Mouse (Mus musculus) midbrain, embryonic 11.5 days (tissue): ENCODE results near the gene Abca15. TPM values are rescaled to one million over a fixed set of nuclear protein-coding genes. Genes with fewer than 3 reads are reported as not detected.

Source experiments
- ATAC-seq: fragments of 200-750 bp; cut with Nextera tagmentation; 2 replicates; pipeline ENCODE4 v1.8.0; 2017; ENCODE audit warnings: moderate TSS enrichment, moderate library complexity; ENCODE audit not compliant: low FRiP score
- DNase-seq: peaks from one replicate; pipeline ENCODE4 v3.0.0; 2015; ENCODE audit warnings: low spot score; ENCODE audit errors: missing footprints
- H3K27ac ChIP-seq: fragments of 300-500 bp; sonication (generic); 2 replicates; pipeline ENCODE4 v1.5.1; 2014; ENCODE audit warnings: low read depth, low read length
- H3K27me3 ChIP-seq: fragments of 300-500 bp; sonication (generic); 2 replicates; pipeline ENCODE4 v1.6.1; 2014; ENCODE audit warnings: mild to moderate bottlenecking, low read length, moderate library complexity, mixed read lengths; ENCODE audit not compliant: control insufficient read depth, insufficient read depth
- H3K36me3 ChIP-seq: fragments of 300-500 bp; sonication (generic); 2 replicates; pipeline ENCODE4 v1.6.1; 2014; ENCODE audit warnings: mild to moderate bottlenecking, low read length, moderate library complexity, mixed read lengths; ENCODE audit not compliant: control insufficient read depth, insufficient read depth
- H3K4me1 ChIP-seq: fragments of 300-500 bp; sonication (generic); 2 replicates; pipeline ENCODE4 v1.6.1; 2014; ENCODE audit warnings: low read length; ENCODE audit not compliant: control insufficient read depth, insufficient read depth
- H3K4me2 ChIP-seq: fragments of 300-500 bp; sonication (generic); 2 replicates; pipeline ENCODE4 v1.6.1; 2014; ENCODE audit warnings: mild to moderate bottlenecking, moderate library complexity
- H3K4me3 ChIP-seq: fragments of 300-500 bp; sonication (generic); 2 replicates; pipeline ENCODE4 v1.5.1; 2014; ENCODE audit warnings: low read depth, low read length
- H3K9ac ChIP-seq: fragments of 300-500 bp; sonication (generic); 2 replicates; pipeline ENCODE4 v1.6.1; 2014; ENCODE audit warnings: low read length
- H3K9me3 ChIP-seq: fragments of 300-500 bp; sonication (generic); 2 replicates; pipeline ENCODE4 v1.6.1; 2016; ENCODE audit warnings: low read length; ENCODE audit not compliant: control insufficient read depth
- WGBS: fragments of 180-500 bp; shearing (Covaris S2); extraction: QIAGEN DNeasy Blood & Tissue Kit; methylation state at CpG from one replicate; pipeline ENCODE4 v1.1.7; 2014; 5-methylcytosine and 5-hydroxymethylcytosine counted together
- polyA plus RNA-seq: library from polyadenylated mRNA; unstranded; fragments of >200 nt; fragmentation: Nextera tagmentation; extraction: Ambion mirVana; gene quantifications from 2 replicates; pipeline ENCODE4 v1.2.1, GENCODE M21; 2014

Gene Abca15
- polyA plus RNA-seq, 1 experiment from 2014 or later = not detected

DNA sequence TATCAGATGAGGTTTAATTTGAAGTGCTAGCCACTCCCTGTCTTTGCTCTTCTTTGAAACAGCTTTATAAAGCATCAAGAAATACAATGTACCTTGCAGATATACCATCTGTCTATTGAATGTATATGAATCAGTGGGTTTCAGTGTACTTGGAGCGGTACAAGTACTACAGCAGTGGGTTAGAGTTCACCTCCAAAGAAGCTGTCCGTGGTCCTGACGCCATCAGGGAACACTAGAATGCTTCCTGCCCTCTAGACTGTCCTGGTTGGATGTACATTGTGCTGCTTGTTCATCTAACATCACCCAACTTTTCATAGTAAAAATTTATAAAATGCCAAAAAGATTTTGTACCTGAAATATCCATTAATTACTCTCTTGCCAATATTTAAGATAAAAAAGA is 98.2 kb downstream of the Abca15 start:
- no peak overlapping the region for H3K4me2 ChIP-seq
- H3K27ac ChIP-seq = no peak overlapping the region
- DNase-seq (no peak), ATAC-seq (no peak)
- no peak overlapping the region for H3K4me3 ChIP-seq
- H3K9me3 ChIP-seq = no peaks in the 10 kb centered on the region
- no peaks in the 10 kb centered on the region for H3K4me1 ChIP-seq
- H3K27me3 ChIP-seq = no peaks in the 10 kb centered on the region
- 29% methylated on average over 3 of the region's 3 CpGs for WGBS
- H3K36me3 ChIP-seq = no peaks in the 10 kb centered on the region
- no peak overlapping the region for H3K9ac ChIP-seq

DNA sequence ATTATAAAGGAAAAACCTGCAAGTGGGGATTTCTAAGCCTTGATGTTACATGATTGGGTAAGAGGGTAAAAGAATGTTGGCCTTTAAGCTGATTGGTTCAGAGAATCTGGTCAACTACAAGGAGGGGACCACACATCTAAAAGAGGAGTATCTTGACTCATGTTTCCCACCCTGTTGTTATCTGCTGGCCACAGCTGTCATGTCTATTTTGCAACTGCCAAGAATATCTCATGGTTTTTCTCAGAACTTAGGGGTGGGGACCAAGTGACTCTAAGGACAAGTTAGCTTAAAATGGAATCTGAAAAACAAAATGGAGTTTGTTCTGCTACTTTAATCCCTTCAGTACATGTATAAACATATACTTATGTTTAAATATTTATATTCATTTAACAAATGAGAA is 103.0 kb downstream of the Abca15 start:
- H3K4me2 ChIP-seq = no peak overlapping the region
- no peak overlapping the region for H3K4me3 ChIP-seq
- H3K9ac ChIP-seq = no peak overlapping the region
- no peaks in the 10 kb centered on the region for H3K36me3 ChIP-seq
- no peaks in the 10 kb centered on the region for H3K9me3 ChIP-seq
- H3K4me1 ChIP-seq = no peaks in the 10 kb centered on the region
- H3K27me3 ChIP-seq = no peaks in the 10 kb centered on the region
- DNase-seq = no peak
- ATAC-seq = no peak
- no peak overlapping the region for H3K27ac ChIP-seq

Other genes with a start within 250 kb of the Abca15 start
- gene Dnah3, start 233.4 kb upstream of the Abca15 start, polyA plus RNA-seq = 0.03 TPM in 1 of 2 replicates, not detected in the other
- 23.2 and 23.6 TPM in 2 replicates for gene Tmem159, start 226.3 kb upstream of the Abca15 start, polyA plus RNA-seq
- not detected in 2 replicates for gene Zp2, start 183.4 kb upstream of the Abca15 start, polyA plus RNA-seq
- gene Anks4b, start 154.8 kb upstream of the Abca15 start, polyA plus RNA-seq = not detected in 2 replicates
- 27.3 and 28.9 TPM in 2 replicates for gene Crym, start 126.6 kb upstream of the Abca15 start, polyA plus RNA-seq
- gene Abca14, start 124.7 kb upstream of the Abca15 start, polyA plus RNA-seq = 0.26 TPM in 1 of 2 replicates, not detected in the other
- gene Abca16, start 81.0 kb downstream of the Abca15 start, polyA plus RNA-seq = not detected in 2 replicates